Mouse (Mus musculus) limb, embryonic 11.5 days (tissue): ENCODE measurements at regions not wholly inside any gene's neighbourhood (a gene's known extent, or its start where the extent isn't known, plus 50 kb on each side); places are given as distances from the start of the nearest gene placed in this dataset.

Source experiments
- ATAC-seq: fragments of 200-750 bp; cut with Nextera tagmentation; 2 replicates; pipeline ENCODE4 v1.8.0; 2017; ENCODE audit warnings: low read depth; ENCODE audit not compliant: insufficient number of reproducible peaks, low FRiP score, low TSS enrichment
- DNase-seq: peaks from one replicate; pipeline ENCODE4 v3.0.0-alpha.2; 2015; ENCODE audit warnings: low spot score
- H3K27ac ChIP-seq: fragments of 300-500 bp; sonication (generic); replicated peaks from 2 replicates; pipeline ENCODE4 v1.5.1; 2014; ENCODE audit warnings: low read depth, mild to moderate bottlenecking, low read length
- H3K27me3 ChIP-seq: fragments of 300-500 bp; sonication (generic); 2 replicates; pipeline ENCODE4 v1.6.1; 2014; ENCODE audit warnings: mild to moderate bottlenecking, low read length, mixed read lengths; ENCODE audit not compliant: control insufficient read depth, insufficient read depth
- H3K36me3 ChIP-seq: fragments of 300-500 bp; sonication (generic); 2 replicates; pipeline ENCODE4 v1.6.1; 2014; ENCODE audit warnings: mild to moderate bottlenecking, low read length, moderate library complexity, mixed read lengths; ENCODE audit not compliant: control insufficient read depth, insufficient read depth
- H3K4me1 ChIP-seq: fragments of 300-500 bp; sonication (generic); 2 replicates; pipeline ENCODE4 v1.6.1; 2014; ENCODE audit warnings: low read length, mixed read lengths; ENCODE audit not compliant: control insufficient read depth, insufficient read depth
- H3K4me2 ChIP-seq: fragments of 300-500 bp; sonication (generic); 2 replicates; pipeline ENCODE4 v1.6.1; 2014; ENCODE audit warnings: low read depth, mild to moderate bottlenecking, moderate library complexity; ENCODE audit not compliant: severe bottlenecking
- H3K4me3 ChIP-seq: fragments of 300-500 bp; sonication (generic); 2 replicates; pipeline ENCODE4 v1.5.1; 2014; ENCODE audit warnings: low read depth, low read length
- H3K9ac ChIP-seq: fragments of 300-500 bp; sonication (generic); 2 replicates; pipeline ENCODE4 v1.6.1; 2014; ENCODE audit warnings: mild to moderate bottlenecking, low read length
- H3K9me3 ChIP-seq: fragments of 300-500 bp; sonication (generic); 2 replicates; pipeline ENCODE4 v1.6.1; 2016; ENCODE audit warnings: low read length; ENCODE audit not compliant: control insufficient read depth
- WGBS: fragments of 180-500 bp; shearing (Covaris S2); extraction: QIAGEN DNeasy Blood & Tissue Kit; methylation state at CpG from one replicate; pipeline ENCODE4 v1.1.7; 2014; 5-methylcytosine and 5-hydroxymethylcytosine counted together

GRCm38 (mm10) chr13:101427426-101428221 lies 340.4 kb downstream of the Pik3r1 start:
- Histone ChIP-seq H3K4me3 (no peak overlapping the region), H3K27me3 (peaks cover 15% of the 10 kb centered on the region; the same call in 1 of the 2 replicates), H3K36me3 (no peaks in the 10 kb centered on the region), H3K4me1 (0 out of 2 replicates have a peak, but pooled peaks cover 6% of the 10 kb centered on the region), H3K9ac (no peak overlapping the region), H3K4me2 (no peak overlapping the region), H3K27ac (no peak overlapping the region), H3K9me3 (no peaks in the 10 kb centered on the region)
- DNase-seq, result peak; percentile 59
- ATAC-seq, result peak; percentile 76
- 42% methylated on average over 12 of the region's 12 CpGs for WGBS

DNA sequence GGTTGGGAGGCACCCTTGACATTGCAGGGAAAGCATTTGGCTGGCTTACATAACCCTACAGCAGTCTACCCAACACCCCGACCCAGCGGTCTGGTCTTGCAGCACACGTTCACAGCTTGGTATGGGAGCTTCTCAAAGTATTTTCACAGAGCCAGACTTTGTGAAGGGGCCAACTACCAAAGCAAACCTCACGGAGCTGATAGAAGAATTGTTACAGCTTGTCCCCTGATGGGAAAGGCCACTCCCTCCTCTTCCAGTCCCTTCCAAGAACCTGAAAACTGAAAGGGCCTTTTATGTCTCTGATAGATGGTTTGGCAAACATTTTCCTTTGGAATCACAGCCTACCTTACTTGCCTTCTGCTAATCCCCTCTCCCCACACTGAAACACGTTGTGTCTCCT lies 341.6 kb downstream of the Pik3r1 start:
- Histone ChIP-seq H3K9me3 (no peaks in the 10 kb centered on the region), H3K9ac (no peak overlapping the region), H3K4me1 (0 out of 2 replicates have a peak, but pooled peaks cover 6% of the 10 kb centered on the region), H3K4me2 (no peak overlapping the region), H3K27ac (no peak overlapping the region), H3K4me3 (no peak overlapping the region), H3K27me3 (peaks cover 16% of the 10 kb centered on the region), H3K36me3 (no peaks in the 10 kb centered on the region)
- ATAC-seq, result no peak
- 67% methylated on average over 5 of the region's 5 CpGs for WGBS
- DNase-seq, result no peak

DNA sequence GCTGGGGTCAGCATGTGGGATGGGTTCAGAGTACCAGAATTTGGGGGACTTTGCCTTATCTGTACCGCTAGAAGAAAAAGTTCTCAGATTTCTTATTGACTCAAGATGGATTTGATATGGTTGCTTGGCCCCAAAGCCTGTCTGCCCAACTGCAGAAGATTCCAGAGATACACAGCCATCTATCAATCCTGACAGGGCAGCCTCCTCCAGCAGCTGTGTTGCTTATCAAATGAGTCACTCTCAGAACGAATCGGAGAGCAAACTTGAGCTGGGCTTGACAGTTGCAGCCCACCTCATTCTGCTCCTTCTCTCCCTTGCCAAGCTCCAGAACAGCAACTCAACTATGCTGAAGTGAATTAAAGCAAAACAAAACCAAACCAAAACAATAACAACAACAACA lies 345.9 kb downstream of the Pik3r1 start:
- Histone ChIP-seq H3K4me2 (no peak overlapping the region), H3K9ac (no peak overlapping the region), H3K4me1 (no peaks in the 10 kb centered on the region), H3K27ac (no peak overlapping the region), H3K27me3 (peaks cover 11% of the 10 kb centered on the region), H3K4me3 (no peak overlapping the region), H3K36me3 (no peaks in the 10 kb centered on the region), H3K9me3 (no peaks in the 10 kb centered on the region)
- ATAC-seq, result no peak
- no peak for DNase-seq
- WGBS, result 59% methylated on average over 3 of the region's 3 CpGs

- Histone ChIP-seq H3K4me3 (no peak overlapping the region), H3K4me2 (no peak overlapping the region), H3K4me1 (no peaks in the 10 kb centered on the region), H3K9me3 (no peaks in the 10 kb centered on the region), H3K27ac (no peak overlapping the region), H3K27me3 (peaks cover 4% of the 10 kb centered on the region; the same call in 1 of the 2 replicates), H3K36me3 (no peaks in the 10 kb centered on the region), H3K9ac (no peak overlapping the region)
- no peak for DNase-seq
- no peak for ATAC-seq
- WGBS, result 90% methylated on average over 7 of the region's 7 CpGs
Measured at GRCm38 (mm10) chr13:101419457-101420025, 348.5 kb downstream of the Pik3r1 start.

DNA sequence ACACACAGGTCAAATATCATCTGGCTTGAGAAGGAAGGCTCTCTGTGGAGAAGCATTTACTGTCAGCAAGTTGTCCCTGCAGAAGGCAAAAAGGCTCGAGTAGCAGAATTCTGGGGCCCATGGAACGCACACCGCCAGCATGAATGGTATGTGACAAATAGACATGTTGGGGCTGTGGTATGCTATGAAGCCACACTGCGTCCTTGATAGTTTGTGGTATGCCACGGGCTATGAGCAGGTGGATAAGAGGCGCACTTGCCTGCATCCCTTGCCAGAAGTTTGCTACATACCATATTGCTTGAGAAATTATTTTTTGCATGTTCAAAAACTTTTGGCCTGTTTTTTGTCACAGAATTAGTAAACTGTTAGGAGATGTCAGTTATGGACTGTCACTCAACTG lies 349.7 kb downstream of the Pik3r1 start:
- no peak overlapping the region for H3K27ac ChIP-seq

DNA sequence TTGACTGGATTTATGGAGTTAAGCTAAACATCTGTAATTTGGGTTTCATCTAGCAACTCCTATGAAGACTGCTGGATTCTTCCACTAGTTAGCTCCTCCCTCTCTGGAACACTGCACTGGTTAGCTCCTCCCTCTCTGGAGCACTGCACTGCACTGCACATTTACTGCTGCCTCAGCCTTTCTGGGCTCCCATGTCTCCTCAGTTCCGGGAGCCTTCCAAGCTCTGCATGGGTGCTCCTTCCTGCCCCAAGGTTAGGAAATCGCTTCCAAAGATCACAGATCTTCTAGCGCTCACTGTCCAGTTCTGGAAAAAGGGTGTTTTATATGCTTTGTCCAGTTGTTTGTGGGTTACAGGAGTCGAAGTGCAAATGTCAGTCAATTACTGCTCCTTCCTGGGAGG lies 359.1 kb downstream of the Pik3r1 start:
- no peaks in the 10 kb centered on the region for H3K9me3 ChIP-seq
- no peak overlapping the region for H3K27ac ChIP-seq
- H3K4me1 ChIP-seq, result no peaks in the 10 kb centered on the region
- no peaks in the 10 kb centered on the region for H3K27me3 ChIP-seq
- WGBS, result 90% methylated on average over 4 of the region's 4 CpGs
- ATAC-seq (no peak), DNase-seq (no peak)
- no peak overlapping the region for H3K9ac ChIP-seq
- no peaks in the 10 kb centered on the region for H3K36me3 ChIP-seq
- H3K4me2 ChIP-seq, result no peak overlapping the region
- H3K4me3 ChIP-seq, result no peak overlapping the region

More for the DNA sequence above, 349.7 kb downstream of the Pik3r1 start:
- Histone ChIP-seq H3K4me2 (no peak overlapping the region), H3K4me3 (no peak overlapping the region), H3K27me3 (peaks cover 4% of the 10 kb centered on the region; the same call in 1 of the 2 replicates), H3K36me3 (no peaks in the 10 kb centered on the region), H3K9me3 (no peaks in the 10 kb centered on the region), H3K9ac (no peak overlapping the region), H3K4me1 (no peaks in the 10 kb centered on the region)
- 90% methylated on average over 6 of the region's 6 CpGs for WGBS
- ATAC-seq (no peak), DNase-seq (no peak)

GRCm38 (mm10) chr13:101407633-101408032 lies 360.4 kb downstream of the Pik3r1 start:
- H3K4me2 ChIP-seq, result no peak overlapping the region
- H3K27me3 ChIP-seq, result no peaks in the 10 kb centered on the region
- H3K27ac ChIP-seq, result no peak overlapping the region
- no peaks in the 10 kb centered on the region for H3K36me3 ChIP-seq
- no peak for ATAC-seq
- 100% methylated on average over 1 of the region's 1 CpGs for WGBS
- H3K4me3 ChIP-seq, result no peak overlapping the region
- no peaks in the 10 kb centered on the region for H3K9me3 ChIP-seq
- H3K9ac ChIP-seq, result no peak overlapping the region
- no peak for DNase-seq
- H3K4me1 ChIP-seq, result no peaks in the 10 kb centered on the region

DNA sequence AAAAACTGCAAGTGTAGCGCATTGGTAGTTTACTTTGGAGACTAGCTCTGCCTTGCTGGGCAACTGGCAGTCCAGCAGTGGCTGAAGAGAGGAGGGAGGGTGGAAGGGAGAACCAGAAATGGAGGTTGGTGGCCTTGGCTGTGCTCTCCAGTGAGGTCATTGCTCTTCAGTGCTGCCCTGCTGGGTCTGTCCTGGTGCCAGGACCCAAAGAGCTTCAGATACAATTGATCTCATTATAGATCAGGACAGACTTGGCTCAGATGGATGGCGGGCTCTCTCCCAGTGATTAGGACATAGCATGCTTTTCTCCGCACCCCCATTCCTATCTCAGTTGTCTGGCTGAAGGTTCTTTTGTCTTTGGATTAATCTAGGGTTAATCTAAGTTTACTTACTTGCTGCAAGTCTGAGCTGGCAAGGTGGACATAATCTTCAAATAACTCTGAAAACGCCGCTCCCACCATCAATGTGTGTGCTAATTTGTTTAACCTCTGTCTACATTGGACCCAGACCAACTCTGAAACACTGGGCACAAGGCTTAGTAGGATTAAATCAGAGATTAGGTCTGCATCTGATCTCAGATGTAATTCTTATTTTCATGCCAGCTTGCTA lies 394.3 kb downstream of the Pik3r1 start:
- H3K9ac ChIP-seq, result no peak overlapping the region
- WGBS, result 93% methylated on average over 5 of the region's 5 CpGs
- H3K4me2 ChIP-seq, result no peak overlapping the region
- DNase-seq (no peak), ATAC-seq (no peak)
- H3K4me1 ChIP-seq, result no peaks in the 10 kb centered on the region
- H3K36me3 ChIP-seq, result no peaks in the 10 kb centered on the region
- no peak overlapping the region for H3K27ac ChIP-seq
- H3K27me3 ChIP-seq, result no peaks in the 10 kb centered on the region
- H3K9me3 ChIP-seq, result no peaks in the 10 kb centered on the region
- H3K4me3 ChIP-seq, result no peak overlapping the region
